Mouse (Mus musculus): ENCODE measurements at regions not wholly inside any gene's neighbourhood (a gene's known extent, or its start where the extent isn't known, plus 50 kb on each side); places are given as distances from the start of the nearest gene placed in this dataset.

- H3K4me3 ChIP-seq (ENCODE audit: insufficient read depth in 1 of 2, low read depth in 2 of 2, low read length in 2 of 2), result no peak overlapping the region
- no peaks in the 10 kb centered on the region for H3K36me3 ChIP-seq (replicated peaks; ENCODE audit: control insufficient read depth, insufficient read depth, low read depth)
- DNase-seq (ENCODE audit: low read depth in 3 of 3, low spot score in 3 of 3) (no peak), ATAC-seq (ENCODE audit: insufficient read depth) (no peak)
- no peaks in the 10 kb centered on the region for H3K4me1 ChIP-seq (replicated peaks; ENCODE audit: control insufficient read depth in 2 of 2, insufficient read depth in 2 of 2, low read length in 1 of 2)
- H3K4me2 ChIP-seq (ENCODE audit: low read depth), result no peak overlapping the region
- H3K27me3 ChIP-seq (ENCODE audit: control insufficient read depth, insufficient read depth, low read length), result no peaks in the 10 kb centered on the region
- no peaks in the 10 kb centered on the region for H3K9me3 ChIP-seq (ENCODE audit: control insufficient read depth, low read length)
- TF ChIP-seq CTCF (IDR thresholded peaks at IDR 0.05; ENCODE audit: low read depth) (no peak), EP300 (IDR thresholded peaks at IDR 0.05; ENCODE audit: low read depth) (no peak)
- no peak overlapping the region for H3K27ac ChIP-seq
- H3K9ac ChIP-seq (replicated peaks), result no peak overlapping the region
Observed at GRCm38 (mm10) chr12:39939017-39939416, 98.8 kb downstream of the Arl4a start.

- Histone ChIP-seq H3K9ac (replicated peaks) (no peak overlapping the region), H3K4me1 (replicated peaks; ENCODE audit: control insufficient read depth in 2 of 2, insufficient read depth in 2 of 2, low read length in 1 of 2) (no peaks in the 10 kb centered on the region), H3K9me3 (ENCODE audit: control insufficient read depth, low read length) (no peaks in the 10 kb centered on the region), H3K4me3 (ENCODE audit: insufficient read depth in 1 of 2, low read depth in 2 of 2, low read length in 2 of 2) (no peak overlapping the region), H3K27ac (no peak overlapping the region), H3K4me2 (ENCODE audit: low read depth) (no peak overlapping the region), H3K27me3 (ENCODE audit: control insufficient read depth, insufficient read depth, low read length) (no peaks in the 10 kb centered on the region), H3K36me3 (replicated peaks; ENCODE audit: control insufficient read depth, insufficient read depth, low read depth) (no peaks in the 10 kb centered on the region)
- TF ChIP-seq CTCF (IDR thresholded peaks at IDR 0.05; ENCODE audit: low read depth) (no peak), EP300 (IDR thresholded peaks at IDR 0.05; ENCODE audit: low read depth) (no peak)
- DNase-seq (ENCODE audit: low read depth in 3 of 3, low spot score in 3 of 3), result no peak
- 47% methylated on average over 2 of the region's 2 CpGs for WGBS (ENCODE audit: insufficient replicate concordance)
- no peak for ATAC-seq (ENCODE audit: insufficient read depth)
Observed at GRCm38 (mm10) chr12:39938211-39938610, 99.6 kb downstream of the Arl4a start.

- Histone ChIP-seq H3K9me3 (ENCODE audit: control insufficient read depth, low read length) (no peaks in the 10 kb centered on the region), H3K4me3 (ENCODE audit: insufficient read depth in 1 of 2, low read depth in 2 of 2, low read length in 2 of 2) (no peak overlapping the region), H3K27me3 (ENCODE audit: control insufficient read depth, insufficient read depth, low read length) (no peaks in the 10 kb centered on the region), H3K9ac (replicated peaks) (no peak overlapping the region), H3K4me2 (ENCODE audit: low read depth) (no peak overlapping the region), H3K27ac (no peak overlapping the region), H3K36me3 (replicated peaks; ENCODE audit: control insufficient read depth, insufficient read depth, low read depth) (no peaks in the 10 kb centered on the region), H3K4me1 (replicated peaks; ENCODE audit: control insufficient read depth in 2 of 2, insufficient read depth in 2 of 2, low read length in 1 of 2) (no peaks in the 10 kb centered on the region)
- no peak for ATAC-seq (ENCODE audit: insufficient read depth)
- WGBS (ENCODE audit: insufficient replicate concordance), result 69% methylated on average over 11 of the region's 11 CpGs
- TF ChIP-seq EP300 (IDR thresholded peaks at IDR 0.05; ENCODE audit: low read depth) (no peak), CTCF (IDR thresholded peaks at IDR 0.05; ENCODE audit: low read depth) (no peak)
- no peak for DNase-seq (ENCODE audit: low read depth in 3 of 3, low spot score in 3 of 3)
Observed at GRCm38 (mm10) chr12:39936331-39936730, 101.5 kb downstream of the Arl4a start.

- Histone ChIP-seq H3K36me3 (replicated peaks; ENCODE audit: control insufficient read depth, insufficient read depth, low read depth) (no peaks in the 10 kb centered on the region), H3K9ac (replicated peaks) (no peak overlapping the region), H3K27me3 (ENCODE audit: control insufficient read depth, insufficient read depth, low read length) (no peaks in the 10 kb centered on the region), H3K27ac (no peak overlapping the region), H3K9me3 (ENCODE audit: control insufficient read depth, low read length) (no peaks in the 10 kb centered on the region), H3K4me1 (replicated peaks; ENCODE audit: control insufficient read depth in 2 of 2, insufficient read depth in 2 of 2, low read length in 1 of 2) (no peaks in the 10 kb centered on the region), H3K4me3 (ENCODE audit: insufficient read depth in 1 of 2, low read depth in 2 of 2, low read length in 2 of 2) (no peak overlapping the region), H3K4me2 (ENCODE audit: low read depth) (no peak overlapping the region)
- ATAC-seq (ENCODE audit: insufficient read depth) (no peak), DNase-seq (ENCODE audit: low read depth in 3 of 3, low spot score in 3 of 3) (no peak)
- 74% methylated on average over 12 of the region's 12 CpGs for WGBS (ENCODE audit: insufficient replicate concordance)
- TF ChIP-seq EP300 (IDR thresholded peaks at IDR 0.05; ENCODE audit: low read depth), result no peak
- no peak for TF ChIP-seq CTCF (IDR thresholded peaks at IDR 0.05; ENCODE audit: low read depth)
Observed at GRCm38 (mm10) chr12:39935775-39936174, 102.0 kb downstream of the Arl4a start.

GRCm38 (mm10) chr12:39934877-39935276, 102.9 kb downstream of the Arl4a start:
- H3K27me3 ChIP-seq (ENCODE audit: control insufficient read depth, insufficient read depth, low read length), result no peaks in the 10 kb centered on the region
- H3K4me2 ChIP-seq (ENCODE audit: low read depth), result no peak overlapping the region
- DNase-seq (ENCODE audit: low read depth in 3 of 3, low spot score in 3 of 3) (no peak), ATAC-seq (ENCODE audit: insufficient read depth) (no peak)
- H3K27ac ChIP-seq, result no peak overlapping the region
- no peak overlapping the region for H3K4me3 ChIP-seq (ENCODE audit: insufficient read depth in 1 of 2, low read depth in 2 of 2, low read length in 2 of 2)
- no peaks in the 10 kb centered on the region for H3K9me3 ChIP-seq (ENCODE audit: control insufficient read depth, low read length)
- H3K9ac ChIP-seq (replicated peaks), result no peak overlapping the region
- WGBS (ENCODE audit: insufficient replicate concordance), result 42% methylated on average over 4 of the region's 4 CpGs
- no peaks in the 10 kb centered on the region for H3K36me3 ChIP-seq (replicated peaks; ENCODE audit: control insufficient read depth, insufficient read depth, low read depth)
- no peak for TF ChIP-seq EP300 (IDR thresholded peaks at IDR 0.05; ENCODE audit: low read depth)
- no peak for TF ChIP-seq CTCF (IDR thresholded peaks at IDR 0.05; ENCODE audit: low read depth)
- no peaks in the 10 kb centered on the region for H3K4me1 ChIP-seq (replicated peaks; ENCODE audit: control insufficient read depth in 2 of 2, insufficient read depth in 2 of 2, low read length in 1 of 2)
